Comparison of ENCODE assay signal across 12 mouse cellular contexts in genomic region chr19:53008921-53009320, GRCm38 (mm10). TPM values are rescaled to one million over a fixed set of nuclear protein-coding genes. Genes with fewer than 3 reads are reported as not detected.
DNase-seq lines count a peak whose midpoint lies in the region; ATAC-seq and TF ChIP-seq lines count a peak whose summit lies in the region.
"Had no signal": no experiment of that assay in that cellular context is flagged by ENCODE, and none has a peak within 500 bp of the region (broad histone marks: within the 10 kb centered on the region; RNA-seq: fewer than 3 reads in every experiment).

No protein-coding gene starts in this region.

- no peak for ATAC-seq in heart, embryonic 13.5 days (ENCODE audit: extremely low read depth, insufficient number of reproducible peaks, low FRiP score, low TSS enrichment)
- no peak for ATAC-seq in lung, embryonic 15.5 days (ENCODE audit: borderline replicate concordance, extremely low read depth, low FRiP score, low TSS enrichment)
- ATAC-seq in embryonic facial prominence, embryonic 15.5 days (ENCODE audit: insufficient number of reproducible peaks, low FRiP score, low TSS enrichment, low read depth): no peak
- ATAC-seq in stomach, postnatal 0 days (ENCODE audit: low FRiP score, low TSS enrichment): no peak
- ATAC-seq: CD4-positive, CD25-positive, alpha-beta regulatory T cell, adult 4 months had no signal

- peak overlapping the region; percentile 71 for H3K9ac ChIP-seq in heart, embryonic 13.5 days
- no peak overlapping the region for H3K9ac ChIP-seq in lung, embryonic 15.5 days
- H3K9ac ChIP-seq in embryonic facial prominence, embryonic 15.5 days: no peak overlapping the region
- no peak overlapping the region for H3K9ac ChIP-seq in stomach, postnatal 0 days (ENCODE audit: low read length)

- H3K4me2 ChIP-seq in heart, embryonic 13.5 days: peak overlapping the region; percentile 37
- no peak overlapping the region for H3K4me2 ChIP-seq in lung, embryonic 15.5 days
- no peak overlapping the region for H3K4me2 ChIP-seq in embryonic facial prominence, embryonic 15.5 days (replicated peaks)
- no peak overlapping the region for H3K4me2 ChIP-seq in stomach, postnatal 0 days (replicated peaks; ENCODE audit: low read depth)
- H3K4me2 ChIP-seq: midbrain, embryonic 11.5 days had no signal

- no peak for TF ChIP-seq CTCF in stomach, postnatal 0 days (IDR thresholded peaks at IDR 0.05; ENCODE audit: low read depth)

- H3K36me3 ChIP-seq in heart, embryonic 13.5 days: peaks cover 90% of the 10 kb centered on the region
- H3K36me3 ChIP-seq in lung, embryonic 15.5 days: peaks cover 42% of the 10 kb centered on the region
- peaks cover 43% of the 10 kb centered on the region for H3K36me3 ChIP-seq in embryonic facial prominence, embryonic 15.5 days
- H3K36me3 ChIP-seq in stomach, postnatal 0 days (ENCODE audit: control insufficient read depth, insufficient read depth, low read length): peaks cover 15% of the 10 kb centered on the region

- H3K27ac ChIP-seq in heart, embryonic 13.5 days (replicated peaks): peak overlapping the region; percentile 95
- H3K27ac ChIP-seq in lung, embryonic 15.5 days: peak overlapping the region; percentile 79
- peak overlapping the region; percentile 63 for H3K27ac ChIP-seq in embryonic facial prominence, embryonic 15.5 days (replicated peaks)
- H3K27ac ChIP-seq in stomach, postnatal 0 days (replicated peaks): peak overlapping the region; percentile 78

- no peak for TF ChIP-seq EP300 in stomach, postnatal 0 days (optimal IDR thresholded peaks at IDR 0.05)

- WGBS in heart, embryonic 13.5 days: 64% methylated on average over 5 of the region's 5 CpGs
- 32% methylated on average over 5 of the region's 5 CpGs for WGBS in lung, embryonic 15.5 days
- 37% methylated on average over 5 of the region's 5 CpGs for WGBS in embryonic facial prominence, embryonic 15.5 days
- WGBS in stomach, postnatal 0 days: 58% methylated on average over 5 of the region's 5 CpGs

- H3K27me3 ChIP-seq in heart, embryonic 13.5 days (replicated peaks): no peaks in the 10 kb centered on the region
- H3K27me3 ChIP-seq in lung, embryonic 15.5 days: no peaks in the 10 kb centered on the region
- H3K27me3 ChIP-seq in embryonic facial prominence, embryonic 15.5 days: no peaks in the 10 kb centered on the region
- H3K27me3 ChIP-seq in stomach, postnatal 0 days (ENCODE audit: control insufficient read depth, insufficient read depth, low read length): no peaks in the 10 kb centered on the region

- no peak overlapping the region for H3K4me3 ChIP-seq in heart, embryonic 13.5 days
- no peak overlapping the region for H3K4me3 ChIP-seq in lung, embryonic 15.5 days
- H3K4me3 ChIP-seq in embryonic facial prominence, embryonic 15.5 days (replicated peaks): no peak overlapping the region
- H3K4me3 ChIP-seq in stomach, postnatal 0 days (ENCODE audit: low read depth, low read length): no peak overlapping the region
- H3K4me3 ChIP-seq: myocyte had no signal

- peaks cover 69% of the 10 kb centered on the region for H3K4me1 ChIP-seq in heart, embryonic 13.5 days
- H3K4me1 ChIP-seq in lung, embryonic 15.5 days: peaks cover 44% of the 10 kb centered on the region
- peaks cover 58% of the 10 kb centered on the region for H3K4me1 ChIP-seq in embryonic facial prominence, embryonic 15.5 days
- H3K4me1 ChIP-seq in stomach, postnatal 0 days (replicated peaks; ENCODE audit: control insufficient read depth, insufficient read depth): peaks cover 2% of the 10 kb centered on the region; the same call in 1 of the 2 replicates

- H3K9me3 ChIP-seq in heart, embryonic 13.5 days: no peaks in the 10 kb centered on the region
- no peaks in the 10 kb centered on the region for H3K9me3 ChIP-seq in lung, embryonic 15.5 days
- H3K9me3 ChIP-seq in embryonic facial prominence, embryonic 15.5 days (replicated peaks): no peaks in the 10 kb centered on the region
- H3K9me3 ChIP-seq in stomach, postnatal 0 days (ENCODE audit: control insufficient read depth, low read length): no peaks in the 10 kb centered on the region

- no peak for DNase-seq in heart, adult 18-20 months
- no peak for DNase-seq in lung, postnatal 14 days
- no peak for DNase-seq in stomach, postnatal 0 days (ENCODE audit: low spot score)
- no peak for DNase-seq in layer of hippocampus, postnatal 10 days (ENCODE audit: low spot score in 2 of 2)
- DNase-seq: cerebellum, postnatal 25 days; kidney, postnatal 10 days had no signal

RNA-seq across cellular contexts. Expression of gene Xpnpep1, which starts 31.1 kb away (rescaled TPM):
- 142 and 151 TPM in 2 replicates for polyA plus RNA-seq in heart, embryonic 13.5 days (2015; fragmentation: Nextera tagmentation; extraction: Ambion mirVana)
- total RNA-seq in heart, adult 18-20 months (2021): 10 to 100 TPM; 65.2 to 73.3 TPM
- 167 and 169 TPM in 2 replicates for polyA plus RNA-seq in lung, embryonic 15.5 days (2015; fragmentation: Nextera tagmentation; extraction: Ambion mirVana)
- 132 and 137 TPM in 2 replicates for polyA plus RNA-seq in embryonic facial prominence, embryonic 15.5 days (2015; fragmentation: Nextera tagmentation; extraction: Ambion mirVana)
- polyA plus RNA-seq in stomach, postnatal 0 days (2015; fragmentation: Nextera tagmentation; extraction: Ambion mirVana): 106 and 111 TPM in 2 replicates
- total RNA-seq in layer of hippocampus, postnatal 10 days (2021): 100 to 1,000 TPM; 127 to 128 TPM
